Mouse (Mus musculus) left cerebral cortex, adult 2 months (tissue): Measurements from ENCODE around the gene Paqr6. TPM values are rescaled to one million over a fixed set of nuclear protein-coding genes. Genes with fewer than 3 reads are reported as not detected.

ENCODE experiments used
- DNase-seq, 2 experiments: peaks; one replicate each; pipeline ENCODE4 v3.0.0; 2021 to 2022; ENCODE audit warnings: low spot score in 2 of 2, mixed read lengths in 1 of 2; ENCODE audit errors: extremely low spot score in 1 of 2
- H3K27ac ChIP-seq: fragments of 200-600 bp; 2 replicates; pipeline ENCODE4 v1.8.1; 2022
- H3K4me3 ChIP-seq: fragments of 200-600 bp; 2 replicates; pipeline ENCODE4 v1.8.1; 2022
- CTCF ChIP-seq: fragments of 200-600 bp; IDR thresholded peaks from 2 replicates; pipeline ENCODE4 v1.8.1; 2022; ENCODE audit warnings: antibody characterized with exemption, mild to moderate bottlenecking, moderate library complexity
- intact Hi-C: fragments of 180-260 bp; cut with DNase I; formaldehyde crosslinking; loops from one replicate; pipeline ENCODE4 v1.15.1; 2025
- total RNA-seq, 2 experiments: library from RNA; stranded (reverse); gene quantifications; 2 replicates each; pipeline ENCODE4 v1.2.3; 2021

Gene Paqr6
- total RNA-seq, 2 experiments from 2014 or later: 8.7 to 8.8 TPM

DNA sequence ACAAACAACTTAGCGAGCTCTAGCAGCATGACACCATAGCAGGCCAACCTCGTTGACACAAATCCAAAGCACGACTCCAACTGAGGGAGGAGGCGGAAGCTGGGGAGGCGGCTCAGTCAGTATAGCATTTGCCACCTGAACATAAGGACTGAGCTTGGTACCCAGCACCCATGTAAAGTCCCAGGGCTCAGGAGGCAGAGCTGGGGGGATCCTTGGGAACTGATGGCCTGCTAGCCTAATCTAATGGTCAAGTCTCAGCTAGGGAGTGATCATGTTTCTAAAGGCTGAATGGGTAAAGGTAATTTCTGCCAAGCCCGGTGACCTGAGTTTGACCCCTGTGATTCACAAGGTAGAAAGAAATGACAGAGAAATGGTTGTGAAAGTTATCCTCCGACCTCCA is 43.1 kb downstream of the Paqr6 start:
- intact Hi-C loops: loop anchor here (1.0 to 5.0 kb wide), 2 partner anchors 60 to 120 kb away; no protein-coding TSS in a partner anchor
- H3K27ac ChIP-seq: no peak overlapping the region
- no peak for TF ChIP-seq CTCF
- no peak overlapping the region for H3K4me3 ChIP-seq
- DNase-seq: no peak

GRCm38 (mm10) chr3:88408953-88409352 is 44.6 kb downstream of the Paqr6 start:
- H3K4me3 ChIP-seq: no peak overlapping the region
- TF ChIP-seq CTCF: no peak
- intact Hi-C loops: loop anchor here (5.0 kb wide), 1 partner anchor 118 kb away; no protein-coding TSS in a partner anchor
- no peak for DNase-seq
- no peak overlapping the region for H3K27ac ChIP-seq

GRCm38 (mm10) chr3:88409741-88410644 is 45.6 kb downstream of the Paqr6 start, which contains the start of gene Pmf1:
Gene Pmf1, minus strand, starts transcription at chr3:88410331.
- peak; percentile 84 to 86 for DNase-seq
- intact Hi-C loops: loop anchor here (1.0 to 5.0 kb wide), 3 partner anchors 15 to 117 kb away; partner anchors contain the start of gene Slc25a44
- H3K27ac ChIP-seq: peak within 1 kb of the TSS; percentile 95
- peak within 1 kb of the TSS; percentile 61 for H3K4me3 ChIP-seq
- TF ChIP-seq CTCF: no peak; the same call in 1 of the 2 replicates

DNA sequence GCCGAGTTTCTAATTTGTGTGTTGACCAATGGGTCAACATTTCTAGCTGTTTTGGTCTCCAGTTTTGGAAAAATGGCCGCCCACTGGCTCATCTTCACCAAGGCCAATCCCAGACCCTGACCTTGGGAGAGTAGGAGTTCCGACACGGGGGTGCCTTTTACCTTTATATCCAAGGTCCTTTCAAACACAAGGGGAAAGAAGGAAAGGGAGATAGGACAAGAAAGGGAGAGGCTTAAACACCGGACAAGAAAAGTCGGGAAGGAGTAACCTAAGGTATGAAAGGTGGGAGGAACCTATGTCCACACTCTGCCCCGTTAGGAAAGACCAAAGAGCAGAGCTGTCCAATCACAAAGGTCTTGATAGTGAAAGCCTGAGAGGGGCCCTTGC is 46.3 kb downstream of the Paqr6 start:
- no peak for TF ChIP-seq CTCF
- H3K4me3 ChIP-seq: peak overlapping the region; percentile 61
- DNase-seq: no peak
- intact Hi-C loops: loop anchor here (1.0 to 2.0 kb wide), 2 partner anchors 14 to 26 kb away; partner anchors contain the start of gene Slc25a44
- H3K27ac ChIP-seq: peak overlapping the region; percentile 95

GRCm38 (mm10) chr3:88411681-88412080 is 47.3 kb downstream of the Paqr6 start:
- intact Hi-C loops: loop anchor here (2.0 kb wide), 1 partner anchor 13 kb away; the partner anchor contains the start of gene Slc25a44

GRCm38 (mm10) chr3:88412636-88413035 is 48.3 kb downstream of the Paqr6 start:
- Histone ChIP-seq H3K27ac (no peak overlapping the region), H3K4me3 (no peak overlapping the region)
- no peak for DNase-seq
- intact Hi-C loops: no loop called here
- no peak for TF ChIP-seq CTCF

More at GRCm38 (mm10) chr3:88411681-88412080, 47.3 kb downstream of the Paqr6 start:
- no peak overlapping the region for H3K4me3 ChIP-seq
- no peak for DNase-seq
- no peak overlapping the region for H3K27ac ChIP-seq
- TF ChIP-seq CTCF: no peak

GRCm38 (mm10) chr3:88415668-88416067 is 51.3 kb downstream of the Paqr6 start:
- no peak for TF ChIP-seq CTCF
- DNase-seq: no peak
- Histone ChIP-seq H3K4me3 (no peak overlapping the region), H3K27ac (no peak overlapping the region)
- intact Hi-C loops: no loop called here

DNA sequence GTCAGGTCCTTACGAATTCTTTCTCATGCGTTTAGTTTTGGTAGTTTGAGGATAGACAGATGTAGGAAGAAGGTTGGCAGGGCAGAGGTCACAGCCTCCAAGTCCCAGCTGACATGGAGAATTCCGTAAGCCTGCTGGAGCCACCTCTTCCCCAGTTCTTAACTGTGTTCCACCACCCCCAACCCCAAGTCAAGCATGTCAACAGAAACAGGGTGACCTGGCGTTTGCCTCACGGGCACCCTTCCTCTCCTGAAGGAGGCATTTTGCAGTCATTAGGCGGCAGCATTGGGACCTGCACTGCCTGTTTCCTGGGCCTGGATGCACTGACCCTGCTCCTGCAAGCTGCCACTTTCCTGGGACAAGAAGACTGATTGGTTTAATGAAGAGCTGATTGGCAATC is 53.6 kb downstream of the Paqr6 start:
- no peak for DNase-seq
- Histone ChIP-seq H3K27ac (no peak overlapping the region), H3K4me3 (no peak overlapping the region)
- TF ChIP-seq CTCF: no peak
- intact Hi-C loops: no loop called here

Other genes with a start within 250 kb of the Paqr6 start
- gene Mef2d, start 222.2 kb upstream of the Paqr6 start, total RNA-seq: 100 to 1,000 TPM; 223 to 225 TPM
- not detected for gene Rhbg, start 109.9 kb upstream of the Paqr6 start, total RNA-seq
- gene Gm38392, start 77.4 kb upstream of the Paqr6 start, total RNA-seq: under 1 TPM in 1 of 2 experiments, not detected in 1; 0.59 TPM
- gene Tsacc, start 67.6 kb upstream of the Paqr6 start, total RNA-seq: 1 to 10 TPM; 3.7 to 3.8 TPM
- gene Cct3, start 67.5 kb upstream of the Paqr6 start, total RNA-seq: 100 to 1,000 TPM; 168 to 170 TPM
- gene Glmp, start 39.6 kb upstream of the Paqr6 start, total RNA-seq: 10 to 100 TPM; 77.5 to 91.1 TPM
- gene Tmem79, start 28.4 kb upstream of the Paqr6 start, total RNA-seq: 1 to 10 TPM; 1.2 to 1.4 TPM
- 10 to 100 TPM; 78.3 to 79.5 TPM for gene Smg5, start 28.3 kb upstream of the Paqr6 start, total RNA-seq
- gene Bglap3, start 8.2 kb downstream of the Paqr6 start, total RNA-seq: under 1 TPM; 0.49 to 0.57 TPM
- 1 to 10 TPM in 1 of 2 experiments, not detected in 1; 1.1 TPM for gene Bglap2, start 14.1 kb downstream of the Paqr6 start, total RNA-seq
- gene Bglap, start 19.9 kb downstream of the Paqr6 start, total RNA-seq: 1 to 10 TPM; 1.4 to 1.6 TPM
- gene Pmf1, start 45.7 kb downstream of the Paqr6 start, total RNA-seq: 1 to 10 TPM; 6.5 to 6.6 TPM
- gene Slc25a44, start 60.6 kb downstream of the Paqr6 start, total RNA-seq: 10 to 100 TPM; 75.8 to 77.6 TPM
- gene Sema4a, start 96.6 kb downstream of the Paqr6 start, total RNA-seq: 10 to 100 TPM; 68.7 to 71.2 TPM
- 10 to 100 TPM; 59.3 to 61.7 TPM for gene Lmna, start 145.4 kb downstream of the Paqr6 start, total RNA-seq
- gene Mex3a, start 167.8 kb downstream of the Paqr6 start, total RNA-seq: 1 to 10 TPM; 3.2 TPM
- not detected for gene Rab25, start 183.7 kb downstream of the Paqr6 start, total RNA-seq
- gene Lamtor2, start 188.5 kb downstream of the Paqr6 start, total RNA-seq: 10 to 100 TPM; 98.3 to 99.1 TPM
- gene Ubqln4, start 189.2 kb downstream of the Paqr6 start, total RNA-seq: 100 to 1,000 TPM; 137 to 148 TPM
- 10 to 100 TPM; 90.2 to 90.3 TPM for gene Ssr2, start 211.3 kb downstream of the Paqr6 start, total RNA-seq
- 100 to 1,000 TPM; 239 to 266 TPM for gene Arhgef2, start 241.4 kb downstream of the Paqr6 start, total RNA-seq